Mouse (Mus musculus): ENCODE measurements at regions not wholly inside any gene's neighbourhood (a gene's known extent, or its start where the extent isn't known, plus 50 kb on each side); places are given as distances from the start of the nearest gene placed in this dataset.
"Not testable (repeated sequence)": the region's sequence is repeated elsewhere in the genome, so short reads cannot be mapped to it uniquely, and the experiment has no call there.

- H3K9me3 ChIP-seq (replicated peaks; ENCODE audit: control insufficient read depth, low read length): no peaks in the 10 kb centered on the region
- H3K4me1 ChIP-seq (ENCODE audit: control insufficient read depth, insufficient read depth, low read length): no peaks in the 10 kb centered on the region
- no peak overlapping the region for H3K9ac ChIP-seq (ENCODE audit: low read length)
- no peaks in the 10 kb centered on the region for H3K36me3 ChIP-seq (ENCODE audit: control insufficient read depth, insufficient read depth, low read length)
- H3K27me3 ChIP-seq (ENCODE audit: control insufficient read depth, insufficient read depth, low read length): no peaks in the 10 kb centered on the region
- WGBS: 68% methylated on average over 2 of the region's 2 CpGs
- H3K27ac ChIP-seq (ENCODE audit: low read length): no peak overlapping the region
- H3K4me2 ChIP-seq (ENCODE audit: low read depth, low read length): no peak overlapping the region
- H3K4me3 ChIP-seq (replicated peaks; ENCODE audit: low read length): no peak overlapping the region
- no peak for ATAC-seq (ENCODE audit: insufficient read depth, low FRiP score)
Measured at GRCm38 (mm10) chr13:5179552-5179951, 570.6 kb upstream of the Akr1e1 start.

GRCm38 (mm10) chr13:5185237-5185800 is 576.3 kb upstream of the Akr1e1 start:
- not testable (repeated sequence) for ATAC-seq (ENCODE audit: insufficient read depth, low FRiP score); H3K4me1 ChIP-seq (ENCODE audit: control insufficient read depth, insufficient read depth, low read length)

GRCm38 (mm10) chr13:5202736-5203135 is 593.8 kb upstream of the Akr1e1 start:
- no peak overlapping the region for H3K4me3 ChIP-seq (replicated peaks; ENCODE audit: low read length)
- no peak for ATAC-seq (ENCODE audit: insufficient read depth, low FRiP score)
- H3K36me3 ChIP-seq (ENCODE audit: control insufficient read depth, insufficient read depth, low read length): no peaks in the 10 kb centered on the region
- WGBS: 72% methylated on average over 1 of the region's 1 CpGs
- H3K4me2 ChIP-seq (ENCODE audit: low read depth, low read length): no peak overlapping the region
- H3K4me1 ChIP-seq (ENCODE audit: control insufficient read depth, insufficient read depth, low read length): no peaks in the 10 kb centered on the region
- no peaks in the 10 kb centered on the region for H3K27me3 ChIP-seq (ENCODE audit: control insufficient read depth, insufficient read depth, low read length)
- H3K9me3 ChIP-seq (replicated peaks; ENCODE audit: control insufficient read depth, low read length): no peaks in the 10 kb centered on the region
- no peak overlapping the region for H3K27ac ChIP-seq (ENCODE audit: low read length)
- no peak overlapping the region for H3K9ac ChIP-seq (ENCODE audit: low read length)

More at GRCm38 (mm10) chr13:5185237-5185800, 576.3 kb upstream of the Akr1e1 start:
- 51% methylated on average over 1 of the region's 1 CpGs for WGBS
- H3K27me3 ChIP-seq (ENCODE audit: control insufficient read depth, insufficient read depth, low read length); H3K9me3 ChIP-seq (replicated peaks; ENCODE audit: control insufficient read depth, low read length); H3K9ac ChIP-seq (ENCODE audit: low read length); H3K4me3 ChIP-seq (replicated peaks; ENCODE audit: low read length); H3K27ac ChIP-seq (ENCODE audit: low read length); H3K4me2 ChIP-seq (ENCODE audit: low read depth, low read length); H3K36me3 ChIP-seq (ENCODE audit: control insufficient read depth, insufficient read depth, low read length): not testable (repeated sequence)

GRCm38 (mm10) chr13:5204143-5204542 is 595.2 kb upstream of the Akr1e1 start:
- no peaks in the 10 kb centered on the region for H3K36me3 ChIP-seq (ENCODE audit: control insufficient read depth, insufficient read depth, low read length)
- WGBS: 36% methylated on average over 2 of the region's 2 CpGs
- H3K4me1 ChIP-seq (ENCODE audit: control insufficient read depth, insufficient read depth, low read length): no peaks in the 10 kb centered on the region
- no peaks in the 10 kb centered on the region for H3K9me3 ChIP-seq (replicated peaks; ENCODE audit: control insufficient read depth, low read length)
- no peak overlapping the region for H3K27ac ChIP-seq (ENCODE audit: low read length)
- H3K9ac ChIP-seq (ENCODE audit: low read length): no peak overlapping the region
- ATAC-seq (ENCODE audit: insufficient read depth, low FRiP score): no peak
- no peaks in the 10 kb centered on the region for H3K27me3 ChIP-seq (ENCODE audit: control insufficient read depth, insufficient read depth, low read length)
- H3K4me2 ChIP-seq (ENCODE audit: low read depth, low read length): no peak overlapping the region
- no peak overlapping the region for H3K4me3 ChIP-seq (replicated peaks; ENCODE audit: low read length)

- no peaks in the 10 kb centered on the region for H3K9me3 ChIP-seq (replicated peaks; ENCODE audit: control insufficient read depth, low read length)
- no peak for ATAC-seq (ENCODE audit: insufficient read depth, low FRiP score)
- H3K4me3 ChIP-seq (replicated peaks; ENCODE audit: low read length): no peak overlapping the region
- WGBS: 87% methylated on average over 1 of the region's 1 CpGs
- no peaks in the 10 kb centered on the region for H3K36me3 ChIP-seq (ENCODE audit: control insufficient read depth, insufficient read depth, low read length)
- no peak overlapping the region for H3K4me2 ChIP-seq (ENCODE audit: low read depth, low read length)
- no peak overlapping the region for H3K27ac ChIP-seq (ENCODE audit: low read length)
- no peaks in the 10 kb centered on the region for H3K27me3 ChIP-seq (ENCODE audit: control insufficient read depth, insufficient read depth, low read length)
- H3K4me1 ChIP-seq (ENCODE audit: control insufficient read depth, insufficient read depth, low read length): no peaks in the 10 kb centered on the region
- H3K9ac ChIP-seq (ENCODE audit: low read length): no peak overlapping the region
Measured at GRCm38 (mm10) chr13:5211659-5212058, 602.7 kb upstream of the Akr1e1 start.

GRCm38 (mm10) chr13:5229476-5229875 is 620.5 kb upstream of the Akr1e1 start:
- H3K9me3 ChIP-seq (replicated peaks; ENCODE audit: control insufficient read depth, low read length): no peaks in the 10 kb centered on the region
- ATAC-seq (ENCODE audit: insufficient read depth, low FRiP score): no peak
- no peak overlapping the region for H3K9ac ChIP-seq (ENCODE audit: low read length)
- 47% methylated on average over 3 of the region's 3 CpGs for whole genome bisulfite sequencing
- no peak overlapping the region for H3K4me3 ChIP-seq (replicated peaks; ENCODE audit: low read length)
- H3K27ac ChIP-seq (ENCODE audit: low read length): no peak overlapping the region
- H3K36me3 ChIP-seq (ENCODE audit: control insufficient read depth, insufficient read depth, low read length): no peaks in the 10 kb centered on the region
- H3K27me3 ChIP-seq (ENCODE audit: control insufficient read depth, insufficient read depth, low read length): no peaks in the 10 kb centered on the region
- no peaks in the 10 kb centered on the region for H3K4me1 ChIP-seq (ENCODE audit: control insufficient read depth, insufficient read depth, low read length)
- no peak overlapping the region for H3K4me2 ChIP-seq (ENCODE audit: low read depth, low read length)

GRCm38 (mm10) chr13:5234232-5234631 is 625.3 kb upstream of the Akr1e1 start:
- 77% methylated on average over 3 of the region's 3 CpGs for WGBS
- Histone ChIP-seq H3K9ac (ENCODE audit: low read length) (no peak overlapping the region), H3K36me3 (ENCODE audit: control insufficient read depth, insufficient read depth, low read length) (no peaks in the 10 kb centered on the region), H3K27ac (ENCODE audit: low read length) (no peak overlapping the region), H3K27me3 (ENCODE audit: control insufficient read depth, insufficient read depth, low read length) (no peaks in the 10 kb centered on the region), H3K4me3 (replicated peaks; ENCODE audit: low read length) (no peak overlapping the region), H3K9me3 (replicated peaks; ENCODE audit: control insufficient read depth, low read length) (no peaks in the 10 kb centered on the region), H3K4me2 (ENCODE audit: low read depth, low read length) (no peak overlapping the region), H3K4me1 (ENCODE audit: control insufficient read depth, insufficient read depth, low read length) (no peaks in the 10 kb centered on the region)
- no peak for ATAC-seq (ENCODE audit: insufficient read depth, low FRiP score)

- no peak overlapping the region for H3K27ac ChIP-seq (ENCODE audit: low read length)
- no peak for ATAC-seq (ENCODE audit: insufficient read depth, low FRiP score)
- H3K4me3 ChIP-seq (replicated peaks; ENCODE audit: low read length): no peak overlapping the region
- H3K27me3 ChIP-seq (ENCODE audit: control insufficient read depth, insufficient read depth, low read length): no peaks in the 10 kb centered on the region
- H3K36me3 ChIP-seq (ENCODE audit: control insufficient read depth, insufficient read depth, low read length): no peaks in the 10 kb centered on the region
- H3K9ac ChIP-seq (ENCODE audit: low read length): no peak overlapping the region
- WGBS: 97% methylated on average over 1 of the region's 1 CpGs
- no peaks in the 10 kb centered on the region for H3K9me3 ChIP-seq (replicated peaks; ENCODE audit: control insufficient read depth, low read length)
- H3K4me2 ChIP-seq (ENCODE audit: low read depth, low read length): no peak overlapping the region
- H3K4me1 ChIP-seq (ENCODE audit: control insufficient read depth, insufficient read depth, low read length): no peaks in the 10 kb centered on the region
Measured at GRCm38 (mm10) chr13:5235391-5235790, 625.9 kb upstream of the Klf6 start.

GRCm38 (mm10) chr13:5240541-5240940 is 620.7 kb upstream of the Klf6 start:
- Histone ChIP-seq H3K4me1 (ENCODE audit: control insufficient read depth, insufficient read depth, low read length) (no peaks in the 10 kb centered on the region), H3K36me3 (ENCODE audit: control insufficient read depth, insufficient read depth, low read length) (no peaks in the 10 kb centered on the region), H3K27ac (ENCODE audit: low read length) (no peak overlapping the region), H3K4me3 (replicated peaks; ENCODE audit: low read length) (no peak overlapping the region), H3K27me3 (ENCODE audit: control insufficient read depth, insufficient read depth, low read length) (no peaks in the 10 kb centered on the region), H3K9ac (ENCODE audit: low read length) (no peak overlapping the region), H3K9me3 (replicated peaks; ENCODE audit: control insufficient read depth, low read length) (no peaks in the 10 kb centered on the region), H3K4me2 (ENCODE audit: low read depth, low read length) (no peak overlapping the region)
- 59% methylated on average over 4 of the region's 4 CpGs for WGBS
- no peak for ATAC-seq (ENCODE audit: insufficient read depth, low FRiP score)

GRCm38 (mm10) chr13:5242782-5243181 is 618.5 kb upstream of the Klf6 start:
- WGBS: 50% methylated on average over 2 of the region's 2 CpGs
- ATAC-seq (ENCODE audit: insufficient read depth, low FRiP score): no peak
- H3K27ac ChIP-seq (ENCODE audit: low read length): no peak overlapping the region

More at GRCm38 (mm10) chr13:5242782-5243181, 618.5 kb upstream of the Klf6 start:
- 0 out of 2 replicates have a peak, but pooled peaks cover 2% of the 10 kb centered on the region for H3K9me3 ChIP-seq (replicated peaks; ENCODE audit: control insufficient read depth, low read length)
- H3K4me2 ChIP-seq (ENCODE audit: low read depth, low read length): no peak overlapping the region
- no peaks in the 10 kb centered on the region for H3K4me1 ChIP-seq (ENCODE audit: control insufficient read depth, insufficient read depth, low read length)
- H3K9ac ChIP-seq (ENCODE audit: low read length): no peak overlapping the region
- H3K27me3 ChIP-seq (ENCODE audit: control insufficient read depth, insufficient read depth, low read length): no peaks in the 10 kb centered on the region
- H3K4me3 ChIP-seq (replicated peaks; ENCODE audit: low read length): no peak overlapping the region
- no peaks in the 10 kb centered on the region for H3K36me3 ChIP-seq (ENCODE audit: control insufficient read depth, insufficient read depth, low read length)
